Mouse (Mus musculus): Measurements from ENCODE around the gene Sv2c. TPM values are rescaled to one million over a fixed set of nuclear protein-coding genes. Genes with fewer than 3 reads are reported as not detected.
A peak's percentile ranks its signal among the peaks of the same experiment; 100 is the strongest.
"Not testable (repeated sequence)": the region's sequence is repeated elsewhere in the genome, so short reads cannot be mapped to it uniquely, and the experiment has no call there.

The Sv2c gene
- polyA plus RNA-seq, 1 experiment from 2014 or later = 58.0 TPM

GRCm38 (mm10) chr13:95997294-95997693 is 135.1 kb downstream of the Sv2c start:
- H3K4me3 ChIP-seq (ENCODE audit: low read depth, low read length) = no peak overlapping the region
- no peak overlapping the region for H3K4me2 ChIP-seq (ENCODE audit: low read depth, low read length)
- WGBS = 58% methylated on average over 2 of the region's 2 CpGs
- H3K27ac ChIP-seq (ENCODE audit: low read depth, low read length) = no peak overlapping the region
- H3K36me3 ChIP-seq (ENCODE audit: control insufficient read depth, insufficient read depth, low read length) = no peaks in the 10 kb centered on the region
- H3K9me3 ChIP-seq (ENCODE audit: control insufficient read depth, low read length) = no peaks in the 10 kb centered on the region
- H3K4me1 ChIP-seq (ENCODE audit: control insufficient read depth, insufficient read depth, low read length) = 0 out of 2 replicates have a peak, but pooled peaks cover 7% of the 10 kb centered on the region
- no peak overlapping the region for H3K9ac ChIP-seq (replicated peaks; ENCODE audit: low read depth, low read length)
- no peaks in the 10 kb centered on the region for H3K27me3 ChIP-seq (ENCODE audit: control insufficient read depth, insufficient read depth, low read length)
- ATAC-seq (ENCODE audit: low read depth) = no peak

GRCm38 (mm10) chr13:95994705-95995703 is 137.4 kb downstream of the Sv2c start:
- Histone ChIP-seq H3K4me3 (ENCODE audit: low read depth, low read length) (no peak overlapping the region), H3K27me3 (ENCODE audit: control insufficient read depth, insufficient read depth, low read length) (no peaks in the 10 kb centered on the region), H3K36me3 (ENCODE audit: control insufficient read depth, insufficient read depth, low read length) (no peaks in the 10 kb centered on the region), H3K27ac (ENCODE audit: low read depth, low read length) (peak overlapping the region; percentile 55; the same call in 1 of the 2 replicates), H3K4me2 (ENCODE audit: low read depth, low read length) (no peak overlapping the region), H3K9me3 (ENCODE audit: control insufficient read depth, low read length) (no peaks in the 10 kb centered on the region), H3K9ac (replicated peaks; ENCODE audit: low read depth, low read length) (no peak overlapping the region), H3K4me1 (ENCODE audit: control insufficient read depth, insufficient read depth, low read length) (0 out of 2 replicates have a peak, but pooled peaks cover 7% of the 10 kb centered on the region)
- ATAC-seq (ENCODE audit: low read depth) = peak; percentile 88
- WGBS = 38% methylated on average over 27 of the region's 27 CpGs

DNA sequence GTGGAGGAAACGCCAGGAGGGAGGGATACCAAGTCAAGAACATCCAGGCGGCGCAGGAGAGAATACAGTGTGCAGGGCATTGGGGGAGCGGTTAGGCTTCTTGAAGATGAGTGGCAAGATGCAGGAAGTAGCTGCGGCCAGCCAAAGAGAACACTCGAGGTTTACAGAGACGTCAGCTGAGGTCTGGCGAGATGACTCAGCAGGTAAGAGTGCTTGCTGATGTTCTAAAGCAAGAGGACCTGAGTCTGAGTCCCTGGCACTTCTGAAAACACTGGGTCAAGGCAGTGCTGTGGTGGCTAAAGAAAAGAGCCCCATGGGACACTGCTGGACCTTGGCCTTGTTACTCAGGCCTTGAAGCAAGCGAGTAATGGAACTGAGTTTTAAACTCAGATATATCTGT is 144.2 kb downstream of the Sv2c start:
- Histone ChIP-seq H3K9ac (replicated peaks; ENCODE audit: low read depth, low read length) (no peak overlapping the region), H3K36me3 (ENCODE audit: control insufficient read depth, insufficient read depth, low read length) (0 out of 2 replicates have a peak, but pooled peaks cover 3% of the 10 kb centered on the region), H3K4me2 (ENCODE audit: low read depth, low read length) (no peak overlapping the region), H3K27ac (ENCODE audit: low read depth, low read length) (no peak overlapping the region), H3K4me1 (ENCODE audit: control insufficient read depth, insufficient read depth, low read length) (no peaks in the 10 kb centered on the region), H3K9me3 (ENCODE audit: control insufficient read depth, low read length) (no peaks in the 10 kb centered on the region), H3K4me3 (ENCODE audit: low read depth, low read length) (no peak overlapping the region), H3K27me3 (ENCODE audit: control insufficient read depth, insufficient read depth, low read length) (no peaks in the 10 kb centered on the region)
- ATAC-seq (ENCODE audit: low read depth) = no peak
- WGBS = 90% methylated on average over 9 of the region's 9 CpGs

DNA sequence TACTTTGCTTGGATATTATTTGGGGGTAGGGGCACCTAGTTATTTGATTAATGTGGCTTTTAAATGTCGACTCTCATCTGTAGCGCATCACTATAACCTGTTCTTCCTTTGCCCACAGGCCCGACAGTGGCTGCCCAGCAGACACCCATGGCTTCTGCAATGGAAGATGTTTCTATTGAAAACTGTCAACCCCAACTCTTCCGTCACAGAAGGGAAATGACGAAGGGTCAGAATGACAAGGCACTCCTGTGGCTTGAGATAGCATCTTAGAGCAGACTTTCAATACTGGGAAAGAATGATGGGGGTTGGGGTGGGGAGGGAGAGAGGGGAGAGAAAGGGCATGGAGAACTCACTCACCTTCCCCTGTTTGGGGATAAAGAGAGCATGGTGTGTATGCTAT is 145.2 kb downstream of the Sv2c start:
- no peak for ATAC-seq (ENCODE audit: low read depth)
- no peak overlapping the region for H3K4me2 ChIP-seq (ENCODE audit: low read depth, low read length)
- no peaks in the 10 kb centered on the region for H3K27me3 ChIP-seq (ENCODE audit: control insufficient read depth, insufficient read depth, low read length)
- H3K4me3 ChIP-seq (ENCODE audit: low read depth, low read length) = no peak overlapping the region
- no peak overlapping the region for H3K27ac ChIP-seq (ENCODE audit: low read depth, low read length)
- no peaks in the 10 kb centered on the region for H3K4me1 ChIP-seq (ENCODE audit: control insufficient read depth, insufficient read depth, low read length)
- no peak overlapping the region for H3K9ac ChIP-seq (replicated peaks; ENCODE audit: low read depth, low read length)
- WGBS = 83% methylated on average over 5 of the region's 5 CpGs
- H3K36me3 ChIP-seq (ENCODE audit: control insufficient read depth, insufficient read depth, low read length) = 0 out of 2 replicates have a peak, but pooled peaks cover 3% of the 10 kb centered on the region
- H3K9me3 ChIP-seq (ENCODE audit: control insufficient read depth, low read length) = no peaks in the 10 kb centered on the region

GRCm38 (mm10) chr13:95986375-95986774 is 146.0 kb downstream of the Sv2c start:
- H3K27me3 ChIP-seq (ENCODE audit: control insufficient read depth, insufficient read depth, low read length) = no peaks in the 10 kb centered on the region

DNA sequence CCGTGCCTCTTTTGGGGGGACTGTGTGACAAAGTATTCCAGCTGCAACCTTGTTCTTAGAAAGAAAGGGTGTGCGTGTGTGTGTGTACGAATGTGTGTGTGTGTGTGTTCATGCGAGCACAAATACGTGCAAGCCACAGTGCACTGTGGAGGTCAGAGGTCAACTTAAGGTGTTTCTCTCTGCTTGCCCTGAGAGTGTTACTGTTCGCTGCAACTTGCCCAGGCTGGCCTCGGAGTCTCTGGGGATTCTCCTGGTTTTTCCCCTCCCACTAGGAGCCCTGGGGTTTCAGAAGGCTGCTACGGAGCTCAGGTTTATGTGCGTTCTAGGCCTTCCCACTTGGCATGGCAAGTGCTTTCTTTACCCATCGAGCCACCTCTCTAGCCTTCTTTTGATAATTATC is 157.2 kb downstream of the Sv2c start:
- H3K4me1 ChIP-seq (ENCODE audit: control insufficient read depth, insufficient read depth, low read length) = no peaks in the 10 kb centered on the region
- no peak overlapping the region for H3K4me2 ChIP-seq (ENCODE audit: low read depth, low read length)
- no peak overlapping the region for H3K9ac ChIP-seq (replicated peaks; ENCODE audit: low read depth, low read length)
- ATAC-seq (ENCODE audit: low read depth) = no peak
- no peak overlapping the region for H3K4me3 ChIP-seq (ENCODE audit: low read depth, low read length)
- 84% methylated on average over 10 of the region's 10 CpGs for WGBS
- H3K36me3 ChIP-seq (ENCODE audit: control insufficient read depth, insufficient read depth, low read length) = no peaks in the 10 kb centered on the region
- no peaks in the 10 kb centered on the region for H3K27me3 ChIP-seq (ENCODE audit: control insufficient read depth, insufficient read depth, low read length)
- no peak overlapping the region for H3K27ac ChIP-seq (ENCODE audit: low read depth, low read length)
- no peaks in the 10 kb centered on the region for H3K9me3 ChIP-seq (ENCODE audit: control insufficient read depth, low read length)

More at GRCm38 (mm10) chr13:95986375-95986774, 146.0 kb downstream of the Sv2c start:
- 71% methylated on average over 13 of the region's 13 CpGs for WGBS
- H3K4me2 ChIP-seq (ENCODE audit: low read depth, low read length) = no peak overlapping the region
- ATAC-seq (ENCODE audit: low read depth) = no peak
- H3K27ac ChIP-seq (ENCODE audit: low read depth, low read length) = no peak overlapping the region
- H3K9ac ChIP-seq (replicated peaks; ENCODE audit: low read depth, low read length) = no peak overlapping the region
- H3K9me3 ChIP-seq (ENCODE audit: control insufficient read depth, low read length) = no peaks in the 10 kb centered on the region
- 0 out of 2 replicates have a peak, but pooled peaks cover 3% of the 10 kb centered on the region for H3K36me3 ChIP-seq (ENCODE audit: control insufficient read depth, insufficient read depth, low read length)
- H3K4me1 ChIP-seq (ENCODE audit: control insufficient read depth, insufficient read depth, low read length) = no peaks in the 10 kb centered on the region
- no peak overlapping the region for H3K4me3 ChIP-seq (ENCODE audit: low read depth, low read length)

DNA sequence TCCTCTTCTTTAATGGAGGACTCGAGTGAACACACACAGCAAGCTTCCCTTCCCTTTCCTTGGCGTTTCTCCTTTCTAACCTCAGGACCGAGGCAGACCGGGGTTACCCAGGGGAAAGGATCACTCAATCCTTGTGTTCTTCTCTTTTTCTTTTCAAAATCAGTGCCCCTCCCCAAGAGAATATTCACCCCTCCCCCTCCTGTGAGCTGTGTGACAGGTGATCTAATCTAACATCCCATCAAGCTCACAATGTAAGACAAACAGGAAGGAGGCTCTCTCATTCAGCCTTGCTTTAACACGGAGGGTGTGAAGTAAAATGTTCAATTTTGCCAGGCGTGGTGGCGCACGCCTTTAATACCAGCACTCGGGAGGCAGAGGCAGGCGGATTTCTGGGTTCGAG is 158.3 kb downstream of the Sv2c start:
- H3K4me3 ChIP-seq (ENCODE audit: low read depth, low read length) = no peak overlapping the region
- no peaks in the 10 kb centered on the region for H3K27me3 ChIP-seq (ENCODE audit: control insufficient read depth, insufficient read depth, low read length)
- no peak overlapping the region for H3K9ac ChIP-seq (replicated peaks; ENCODE audit: low read depth, low read length)
- H3K4me2 ChIP-seq (ENCODE audit: low read depth, low read length) = no peak overlapping the region
- 90% methylated on average over 11 of the region's 11 CpGs for WGBS
- H3K36me3 ChIP-seq (ENCODE audit: control insufficient read depth, insufficient read depth, low read length) = no peaks in the 10 kb centered on the region
- no peaks in the 10 kb centered on the region for H3K9me3 ChIP-seq (ENCODE audit: control insufficient read depth, low read length)
- H3K27ac ChIP-seq (ENCODE audit: low read depth, low read length) = no peak overlapping the region
- H3K4me1 ChIP-seq (ENCODE audit: control insufficient read depth, insufficient read depth, low read length) = no peaks in the 10 kb centered on the region
- ATAC-seq (ENCODE audit: low read depth) = no peak

DNA sequence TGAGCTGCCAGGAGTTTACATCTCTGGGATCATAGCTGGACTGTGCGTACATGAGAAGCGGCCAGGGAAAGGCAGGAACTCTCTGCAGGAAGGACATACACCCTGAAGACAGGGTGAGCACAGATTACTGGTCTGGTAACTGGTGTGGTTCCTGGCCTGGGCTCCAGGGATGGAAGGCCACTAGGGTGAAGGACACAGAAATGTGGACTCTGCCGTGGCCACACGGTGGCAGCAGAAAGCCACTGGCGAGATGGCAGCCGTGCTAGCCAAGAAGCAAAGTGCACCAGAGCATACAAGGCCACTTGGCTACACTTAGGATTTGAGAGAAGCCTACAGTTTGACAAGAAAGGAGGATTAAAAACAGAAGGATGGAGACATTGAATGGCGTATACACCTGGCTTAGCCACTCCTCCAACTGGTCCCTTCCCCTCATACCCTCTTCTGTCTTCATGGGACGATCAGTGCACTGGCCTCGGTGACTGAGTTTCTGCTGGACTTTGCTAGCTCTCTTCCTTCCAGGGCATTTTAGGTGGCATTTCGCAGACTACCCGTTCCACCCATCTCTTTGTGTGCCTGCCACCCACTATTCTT is 158.9 kb downstream of the Sv2c start:
- Histone ChIP-seq H3K4me3 (ENCODE audit: low read depth, low read length) (no peak overlapping the region), H3K9me3 (ENCODE audit: control insufficient read depth, low read length) (no peaks in the 10 kb centered on the region), H3K9ac (replicated peaks; ENCODE audit: low read depth, low read length) (no peak overlapping the region), H3K27ac (ENCODE audit: low read depth, low read length) (no peak overlapping the region), H3K4me2 (ENCODE audit: low read depth, low read length) (no peak overlapping the region), H3K27me3 (ENCODE audit: control insufficient read depth, insufficient read depth, low read length) (no peaks in the 10 kb centered on the region), H3K4me1 (ENCODE audit: control insufficient read depth, insufficient read depth, low read length) (no peaks in the 10 kb centered on the region), H3K36me3 (ENCODE audit: control insufficient read depth, insufficient read depth, low read length) (no peaks in the 10 kb centered on the region)
- peak; percentile 82; the same call in 1 of the 2 replicates for ATAC-seq (ENCODE audit: low read depth)
- WGBS = 55% methylated on average over 11 of the region's 11 CpGs

DNA sequence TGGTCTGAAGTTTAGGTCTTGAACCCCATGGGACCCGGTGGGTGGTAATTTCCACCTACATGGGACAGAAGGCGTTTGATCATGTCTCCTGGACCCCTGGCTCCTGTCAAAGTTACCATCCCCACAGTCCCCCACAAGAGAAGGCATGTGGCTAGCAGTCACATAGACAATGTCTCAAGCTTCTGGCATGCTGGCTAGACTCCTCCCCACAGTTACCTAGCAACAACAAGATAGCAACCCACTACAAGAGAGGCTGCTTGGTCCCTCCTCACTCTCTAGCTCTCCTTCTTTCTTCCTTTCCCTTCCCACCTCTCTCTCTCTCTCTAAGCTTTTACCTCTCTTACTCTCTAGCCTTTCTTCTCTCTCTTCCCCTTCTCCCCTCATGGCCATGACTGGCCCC is 164.3 kb downstream of the Sv2c start:
- peak; percentile 57; the same call in 1 of the 2 replicates for ATAC-seq (ENCODE audit: low read depth)
- H3K4me3 ChIP-seq (ENCODE audit: low read depth, low read length); H3K36me3 ChIP-seq (ENCODE audit: control insufficient read depth, insufficient read depth, low read length); H3K4me2 ChIP-seq (ENCODE audit: low read depth, low read length); H3K4me1 ChIP-seq (ENCODE audit: control insufficient read depth, insufficient read depth, low read length); H3K27me3 ChIP-seq (ENCODE audit: control insufficient read depth, insufficient read depth, low read length); H3K9ac ChIP-seq (replicated peaks; ENCODE audit: low read depth, low read length); H3K9me3 ChIP-seq (ENCODE audit: control insufficient read depth, low read length); H3K27ac ChIP-seq (ENCODE audit: low read depth, low read length): not testable (repeated sequence)
- 64% methylated on average over 2 of the region's 2 CpGs for WGBS

Measured in neural tube, embryonic 14.5 days (tissue).